Mouse (Mus musculus): ENCODE data around the gene Mbnl2. TPM values are rescaled to one million over a fixed set of nuclear protein-coding genes. Genes with fewer than 3 reads are reported as not detected.

The Mbnl2 gene
- total RNA-seq, 1 experiment = 33.4 TPM

DNA sequence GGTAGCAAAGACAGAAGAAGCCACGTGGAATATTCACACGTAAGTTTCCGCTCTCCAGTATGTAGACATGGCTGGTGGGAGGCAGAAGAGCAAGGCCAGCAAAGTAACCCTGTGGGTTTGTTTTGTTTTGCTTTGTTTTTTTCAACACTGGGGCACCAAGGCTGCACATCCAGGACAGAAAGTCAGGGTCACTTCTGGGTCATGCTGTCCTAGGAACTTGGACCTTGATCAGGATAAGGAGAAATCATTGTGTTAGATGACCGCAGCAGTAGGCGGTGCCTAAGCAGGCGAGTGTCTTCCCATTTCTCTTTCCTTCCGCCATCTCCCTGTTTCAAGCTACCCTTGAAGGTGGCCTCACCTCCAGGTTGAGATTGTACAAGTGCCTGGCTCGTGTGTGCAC, 91.5 kb downstream of the Mbnl2 start:
- no peak for TF ChIP-seq HCFC1 (IDR thresholded peaks at IDR 0.05; ENCODE audit: borderline replicate concordance, insufficient read depth, low read length)
- no peaks in the 10 kb centered on the region for H3K9me3 ChIP-seq (ENCODE audit: control insufficient read depth, insufficient read depth, low read depth, low read length)
- no peak for DNase-seq (ENCODE audit: low read depth, low spot score)
- no peak overlapping the region for H3K4me3 ChIP-seq (ENCODE audit: insufficient read depth in 1 of 2, low read depth in 1 of 2, low read length in 2 of 2, poor library complexity in 1 of 2, severe bottlenecking in 1 of 2)
- no peak overlapping the region for H3K9ac ChIP-seq (ENCODE audit: insufficient read depth, low read depth, low read length, poor library complexity, severe bottlenecking)
- no peaks in the 10 kb centered on the region for H3K36me3 ChIP-seq (ENCODE audit: control insufficient read depth, insufficient read depth, low read length, poor library complexity, severe bottlenecking)
- peaks cover 5 to 10% of the 10 kb centered on the region in 2 experiments; a peak in 3 of 4 replicates for H3K4me1 ChIP-seq (ENCODE audit: control insufficient read depth in 2 of 2, insufficient read depth in 2 of 2, low read length in 2 of 2, poor library complexity in 1 of 2)
- in situ Hi-C loops (cut with MboI; ENCODE audit: low sequenced_read_pairs in 2 of 2, unreplicated experiment in 2 of 2) = no loop called here
- no peak overlapping the region for H3K27ac ChIP-seq (ENCODE audit: insufficient read depth, low read depth, low read length, poor library complexity, severe bottlenecking)

DNA sequence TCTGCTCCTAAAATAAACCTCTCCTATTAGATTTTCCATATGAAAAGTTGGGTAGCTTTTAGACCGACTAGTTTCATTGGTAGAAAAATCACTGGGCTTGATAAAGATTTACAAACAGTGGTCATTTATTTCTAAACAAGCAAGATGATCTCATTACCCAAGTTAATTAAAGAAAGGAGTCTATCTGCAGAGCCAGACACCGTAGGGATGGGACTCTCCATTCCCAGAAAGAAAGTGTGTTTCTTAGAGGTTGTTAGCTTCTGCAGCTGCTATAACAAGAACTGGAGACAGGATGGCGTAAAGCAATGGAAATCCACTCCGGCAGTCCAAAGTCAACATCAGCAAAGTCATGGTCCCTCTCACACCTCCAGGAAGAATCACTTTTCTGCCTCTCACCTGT, 92.1 kb downstream of the Mbnl2 start:
- no peak for DNase-seq (ENCODE audit: low read depth, low spot score)

GRCm38 (mm10) chr14:120368456-120368855, 93.0 kb downstream of the Mbnl2 start:
- no peak overlapping the region for H3K4me3 ChIP-seq (ENCODE audit: insufficient read depth in 1 of 2, low read depth in 1 of 2, low read length in 2 of 2, poor library complexity in 1 of 2, severe bottlenecking in 1 of 2)
- no peak overlapping the region for H3K27ac ChIP-seq (ENCODE audit: insufficient read depth, low read depth, low read length, poor library complexity, severe bottlenecking)
- H3K9me3 ChIP-seq (ENCODE audit: control insufficient read depth, insufficient read depth, low read depth, low read length) = no peaks in the 10 kb centered on the region
- in situ Hi-C loops (cut with MboI; ENCODE audit: low sequenced_read_pairs in 2 of 2, unreplicated experiment in 2 of 2) = no loop called here
- no peaks in the 10 kb centered on the region for H3K36me3 ChIP-seq (ENCODE audit: control insufficient read depth, insufficient read depth, low read length, poor library complexity, severe bottlenecking)
- TF ChIP-seq MAFK (IDR thresholded peaks at IDR 0.05; ENCODE audit: insufficient read depth, low read depth, low read length) (no peak), HCFC1 (IDR thresholded peaks at IDR 0.05; ENCODE audit: borderline replicate concordance, insufficient read depth, low read length) (no peak), ZC3H11A (IDR thresholded peaks at IDR 0.05; ENCODE audit: borderline replicate concordance, low read depth, low read length) (no peak), ZNF384 (IDR thresholded peaks at IDR 0.05; ENCODE audit: low read depth, low read length) (no peak), CHD2 (IDR thresholded peaks at IDR 0.05; ENCODE audit: low read depth, low read length) (no peak)
- H3K9ac ChIP-seq (ENCODE audit: insufficient read depth, low read depth, low read length, poor library complexity, severe bottlenecking) = no peak overlapping the region
- peaks cover 7 to 10% of the 10 kb centered on the region in 2 experiments; a peak in 3 of 4 replicates for H3K4me1 ChIP-seq (ENCODE audit: control insufficient read depth in 2 of 2, insufficient read depth in 2 of 2, low read length in 2 of 2, poor library complexity in 1 of 2)
- no peak for DNase-seq (ENCODE audit: low read depth, low spot score)

More for the DNA sequence above, 92.1 kb downstream of the Mbnl2 start:
- no peaks in the 10 kb centered on the region for H3K36me3 ChIP-seq (ENCODE audit: control insufficient read depth, insufficient read depth, low read length, poor library complexity, severe bottlenecking)
- in situ Hi-C loops (cut with MboI; ENCODE audit: low sequenced_read_pairs in 2 of 2, unreplicated experiment in 2 of 2) = no loop called here
- no peaks in the 10 kb centered on the region for H3K9me3 ChIP-seq (ENCODE audit: control insufficient read depth, insufficient read depth, low read depth, low read length)
- no peak overlapping the region for H3K4me3 ChIP-seq (ENCODE audit: insufficient read depth in 1 of 2, low read depth in 1 of 2, low read length in 2 of 2, poor library complexity in 1 of 2, severe bottlenecking in 1 of 2)
- TF ChIP-seq MAFK (IDR thresholded peaks at IDR 0.05; ENCODE audit: insufficient read depth, low read depth, low read length) (no peak), CHD2 (IDR thresholded peaks at IDR 0.05; ENCODE audit: low read depth, low read length) (no peak), ZNF384 (IDR thresholded peaks at IDR 0.05; ENCODE audit: low read depth, low read length) (no peak), ZC3H11A (IDR thresholded peaks at IDR 0.05; ENCODE audit: borderline replicate concordance, low read depth, low read length) (no peak), HCFC1 (IDR thresholded peaks at IDR 0.05; ENCODE audit: borderline replicate concordance, insufficient read depth, low read length) (no peak)
- peaks cover 9 to 12% of the 10 kb centered on the region in 2 experiments; a peak in 3 of 4 replicates for H3K4me1 ChIP-seq (ENCODE audit: control insufficient read depth in 2 of 2, insufficient read depth in 2 of 2, low read length in 2 of 2, poor library complexity in 1 of 2)
- H3K27ac ChIP-seq (ENCODE audit: insufficient read depth, low read depth, low read length, poor library complexity, severe bottlenecking) = no peak overlapping the region
- no peak overlapping the region for H3K9ac ChIP-seq (ENCODE audit: insufficient read depth, low read depth, low read length, poor library complexity, severe bottlenecking)

DNA sequence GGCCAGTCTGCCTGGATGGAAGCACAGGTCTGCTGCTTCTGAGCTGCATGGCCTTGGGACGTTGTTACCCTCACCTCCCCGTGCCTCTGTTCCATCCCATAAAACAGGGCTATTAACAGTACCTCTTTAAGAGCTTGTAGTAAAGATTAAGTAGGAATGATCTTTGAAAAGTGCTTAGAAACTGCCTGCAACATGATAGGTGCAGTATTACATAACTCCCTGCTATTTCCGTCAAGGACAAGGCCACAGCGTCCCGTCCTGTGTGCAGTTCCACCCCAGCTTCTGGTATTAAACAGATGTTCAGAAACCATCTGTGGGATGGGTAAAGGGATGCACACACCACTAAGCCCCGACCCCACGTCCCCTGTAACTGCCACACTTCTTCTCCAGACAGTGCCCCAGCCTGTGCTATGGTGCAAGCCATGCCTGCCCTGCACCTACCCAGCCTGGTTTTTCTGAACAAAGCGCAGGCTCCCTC, 93.5 kb downstream of the Mbnl2 start:
- Histone ChIP-seq H3K36me3 (ENCODE audit: control insufficient read depth, insufficient read depth, low read length, poor library complexity, severe bottlenecking) (no peaks in the 10 kb centered on the region), H3K4me1 (ENCODE audit: control insufficient read depth in 2 of 2, insufficient read depth in 2 of 2, low read length in 2 of 2, poor library complexity in 1 of 2) (peaks cover 10% of the 10 kb centered on the region in 2 experiments; a peak in 3 of 4 replicates), H3K9ac (ENCODE audit: insufficient read depth, low read depth, low read length, poor library complexity, severe bottlenecking) (no peak overlapping the region), H3K4me3 (ENCODE audit: insufficient read depth in 1 of 2, low read depth in 1 of 2, low read length in 2 of 2, poor library complexity in 1 of 2, severe bottlenecking in 1 of 2) (no peak overlapping the region), H3K27ac (ENCODE audit: insufficient read depth, low read depth, low read length, poor library complexity, severe bottlenecking) (no peak overlapping the region), H3K9me3 (ENCODE audit: control insufficient read depth, insufficient read depth, low read depth, low read length) (no peaks in the 10 kb centered on the region)
- no peak for DNase-seq (ENCODE audit: low read depth, low spot score)
- TF ChIP-seq HCFC1 (IDR thresholded peaks at IDR 0.05; ENCODE audit: borderline replicate concordance, insufficient read depth, low read length) = no peak
- TF ChIP-seq MAFK (IDR thresholded peaks at IDR 0.05; ENCODE audit: insufficient read depth, low read depth, low read length) = no peak
- no peak for TF ChIP-seq CHD2 (IDR thresholded peaks at IDR 0.05; ENCODE audit: low read depth, low read length)
- no peak for TF ChIP-seq ZNF384 (IDR thresholded peaks at IDR 0.05; ENCODE audit: low read depth, low read length)
- TF ChIP-seq ZC3H11A (IDR thresholded peaks at IDR 0.05; ENCODE audit: borderline replicate concordance, low read depth, low read length) = no peak
- in situ Hi-C loops (cut with MboI; ENCODE audit: low sequenced_read_pairs in 2 of 2, unreplicated experiment in 2 of 2) = no loop called here

DNA sequence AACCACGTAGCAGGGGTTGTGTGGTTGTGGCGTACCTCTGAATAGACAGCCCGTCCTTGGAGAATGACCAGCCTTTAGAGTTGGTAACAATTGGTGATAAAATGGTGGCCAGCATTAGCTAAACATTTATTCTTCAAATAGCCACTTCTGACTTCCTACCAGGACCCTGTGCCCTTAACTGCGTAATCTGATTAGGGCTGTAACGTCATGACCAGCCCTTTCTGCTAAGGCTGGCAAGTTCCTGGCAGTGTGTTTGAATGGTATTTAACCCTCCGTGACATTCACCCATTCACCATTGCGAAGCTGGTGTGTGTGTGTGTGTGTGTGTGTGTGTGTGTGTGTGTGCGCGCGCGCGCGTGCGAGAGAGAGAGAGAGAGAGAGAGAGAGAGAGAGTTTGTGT, 94.6 kb downstream of the Mbnl2 start:
- in situ Hi-C loops (cut with MboI; ENCODE audit: low sequenced_read_pairs in 2 of 2, unreplicated experiment in 2 of 2) = no loop called here
- Histone ChIP-seq H3K9ac (ENCODE audit: insufficient read depth, low read depth, low read length, poor library complexity, severe bottlenecking) (no peak overlapping the region), H3K4me3 (ENCODE audit: insufficient read depth in 1 of 2, low read depth in 1 of 2, low read length in 2 of 2, poor library complexity in 1 of 2, severe bottlenecking in 1 of 2) (no peak overlapping the region), H3K4me1 (ENCODE audit: control insufficient read depth in 2 of 2, insufficient read depth in 2 of 2, low read length in 2 of 2, poor library complexity in 1 of 2) (peaks cover 10% of the 10 kb centered on the region in 2 experiments; a peak in 3 of 4 replicates), H3K27ac (ENCODE audit: insufficient read depth, low read depth, low read length, poor library complexity, severe bottlenecking) (no peak overlapping the region), H3K36me3 (ENCODE audit: control insufficient read depth, insufficient read depth, low read length, poor library complexity, severe bottlenecking) (no peaks in the 10 kb centered on the region), H3K9me3 (ENCODE audit: control insufficient read depth, insufficient read depth, low read depth, low read length) (no peaks in the 10 kb centered on the region)
- DNase-seq (ENCODE audit: low read depth, low spot score) = no peak
- TF ChIP-seq ZC3H11A (IDR thresholded peaks at IDR 0.05; ENCODE audit: borderline replicate concordance, low read depth, low read length) = no peak
- no peak for TF ChIP-seq ZNF384 (IDR thresholded peaks at IDR 0.05; ENCODE audit: low read depth, low read length)
- TF ChIP-seq CHD2 (IDR thresholded peaks at IDR 0.05; ENCODE audit: low read depth, low read length) = no peak
- no peak for TF ChIP-seq MAFK (IDR thresholded peaks at IDR 0.05; ENCODE audit: insufficient read depth, low read depth, low read length)
- TF ChIP-seq HCFC1 (IDR thresholded peaks at IDR 0.05; ENCODE audit: borderline replicate concordance, insufficient read depth, low read length) = no peak
